8 mouse cellular contexts compared by ENCODE assay signal in the genomic region with DNA sequence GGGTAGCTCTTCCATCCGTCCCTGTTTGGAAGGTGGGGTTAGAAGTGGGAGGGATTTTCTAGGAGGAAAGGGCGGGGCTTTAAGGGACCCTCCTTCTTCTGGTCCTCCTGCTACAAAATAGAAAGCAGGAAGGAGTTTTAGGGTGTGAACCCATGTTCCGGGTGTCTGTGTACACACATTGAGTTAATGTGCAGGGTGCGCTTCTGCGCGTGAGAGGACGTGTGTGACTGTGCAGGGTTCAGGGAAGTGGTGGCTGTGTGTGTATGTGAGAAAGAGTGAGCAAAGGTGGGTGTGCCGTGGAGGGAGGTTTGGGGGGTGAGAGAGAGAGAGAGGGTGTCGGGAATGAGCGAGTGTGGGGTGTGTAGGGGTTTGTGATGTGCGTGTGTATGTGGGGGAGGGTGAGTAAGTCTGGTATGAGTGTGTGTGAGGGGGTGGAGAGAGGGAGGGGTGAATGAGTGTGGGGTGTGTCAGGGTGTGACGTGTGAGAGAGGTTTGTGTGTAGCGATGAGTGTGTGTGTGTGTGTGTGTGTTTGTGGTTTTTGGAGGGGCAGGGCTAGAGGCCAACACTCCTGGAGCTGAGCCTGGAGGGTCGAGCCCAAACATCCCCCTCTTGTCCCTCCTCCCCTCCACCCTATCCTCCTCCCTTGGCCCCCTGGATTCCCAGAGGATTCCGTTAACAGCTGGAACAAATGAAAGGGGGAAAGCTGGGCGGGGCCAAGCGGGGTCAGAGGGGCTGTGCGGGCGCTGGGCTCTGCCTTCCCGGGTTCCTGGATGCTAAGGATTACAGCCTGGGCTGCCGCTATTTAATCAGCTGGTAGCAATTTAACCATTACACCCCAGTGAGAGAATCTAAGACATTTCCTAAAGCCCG.
A peak's percentile ranks its signal among the peaks of the same experiment; 100 is the strongest.
DNase-seq lines count a peak whose midpoint lies in the region; ATAC-seq and TF ChIP-seq lines count a peak whose summit lies in the region.

No protein-coding gene starts in this region.

- peak overlapping the region; percentile 68 for H3K4me3 ChIP-seq in G1E (ENCODE audit: low read depth, low read length)
- H3K4me3 ChIP-seq in embryonic facial prominence, embryonic 10.5 days = peak overlapping the region; percentile 48
- 0 out of 2 replicates have a peak overlapping the region, but pooled peaks have one; percentile 0 for H3K4me3 ChIP-seq in kidney, adult 2 months (ENCODE audit: insufficient read depth, low read depth, low read length)
- peak overlapping the region; percentile 6; the same call in 1 of the 2 replicates for H3K4me3 ChIP-seq in olfactory bulb, adult 2 months (ENCODE audit: insufficient read depth, low read depth, low read length)

- 4% methylated on average over 22 of the region's 22 CpGs for WGBS in embryonic facial prominence, embryonic 10.5 days
- 16% methylated on average over 22 of the region's 22 CpGs for WGBS in kidney, adult 2 months
- WGBS in olfactory bulb, adult 2 months = 16% methylated on average over 22 of the region's 22 CpGs

- H3K4me1 ChIP-seq in G1E (ENCODE audit: insufficient read depth, low read depth, low read length) = peaks cover 60% of the 10 kb centered on the region
- H3K4me1 ChIP-seq in embryonic facial prominence, embryonic 10.5 days = peaks cover 81% of the 10 kb centered on the region
- no peaks in the 10 kb centered on the region for H3K4me1 ChIP-seq in kidney, adult 2 months (ENCODE audit: control insufficient read depth, insufficient read depth, low read length)
- peaks cover 19% of the 10 kb centered on the region for H3K4me1 ChIP-seq in olfactory bulb, adult 2 months (ENCODE audit: control insufficient read depth, insufficient read depth, low read length)

- peak; percentile 22; the same call in 1 of the 2 replicates for ATAC-seq in G1E (ENCODE audit: extremely low read depth, insufficient number of reproducible peaks, low FRiP score, poor library complexity, severe bottlenecking)

- peak overlapping the region; percentile 91 for H3K27ac ChIP-seq in embryonic facial prominence, embryonic 10.5 days (replicated peaks)
- no peak overlapping the region for H3K27ac ChIP-seq in kidney, adult 2 months (ENCODE audit: insufficient read depth, low read depth, low read length)
- H3K27ac ChIP-seq in olfactory bulb, adult 2 months (ENCODE audit: insufficient read depth, low read depth, low read length) = no peak overlapping the region

- no peak for TF ChIP-seq CTCF in G1E (IDR thresholded peaks at IDR 0.05; ENCODE audit: low read depth, low read length)
- no peak for TF ChIP-seq CTCF in kidney, adult 2 months (conservative IDR thresholded peaks at IDR 0.05; ENCODE audit: insufficient read depth, insufficient read length, low read depth, low read length)
- no peak for TF ChIP-seq CTCF in olfactory bulb, adult 2 months (IDR thresholded peaks at IDR 0.05; ENCODE audit: insufficient read depth, low read depth, low read length)

- no peaks in the 10 kb centered on the region for H3K9me3 ChIP-seq in G1E (replicated peaks)
- no peaks in the 10 kb centered on the region for H3K9me3 ChIP-seq in embryonic facial prominence, embryonic 10.5 days

- H3K27me3 ChIP-seq in G1E (ENCODE audit: insufficient read depth, low read length) = peaks cover 77% of the 10 kb centered on the region
- peaks cover 45% of the 10 kb centered on the region for H3K27me3 ChIP-seq in embryonic facial prominence, embryonic 10.5 days (replicated peaks; ENCODE audit: low read depth, poor library complexity, severe bottlenecking)
- H3K27me3 ChIP-seq in kidney, adult 2 months (replicated peaks; ENCODE audit: control insufficient read depth, insufficient read depth, low read length) = no peaks in the 10 kb centered on the region

- H3K36me3 ChIP-seq in G1E (replicated peaks) = no peaks in the 10 kb centered on the region
- H3K36me3 ChIP-seq in embryonic facial prominence, embryonic 10.5 days (replicated peaks) = no peaks in the 10 kb centered on the region
- H3K36me3 ChIP-seq in kidney, adult 2 months (ENCODE audit: control insufficient read depth, insufficient read depth, low read length) = no peaks in the 10 kb centered on the region

- DNase-seq in G1E (ENCODE audit: low spot score) = peak; percentile 26
- DNase-seq in embryonic facial prominence, embryonic 10.5 days (ENCODE audit: low spot score) = peak; percentile 94
- peak; percentile 65 to 78 for DNase-seq in heart, adult 9 months (ENCODE audit: low spot score in 2 of 2)
- DNase-seq in kidney, adult 2 months = peak; percentile 46
- peak; percentile 81 for DNase-seq in lung, postnatal 10 days
- no peak for DNase-seq in layer of hippocampus, adult 11-12 months (ENCODE audit: low spot score)
- DNase-seq in right cerebral cortex, adult 18-20 months = no peak

- no peak for TF ChIP-seq POLR2A in kidney, adult 2 months (IDR thresholded peaks at IDR 0.05; ENCODE audit: low read depth, low read length)
- no peak for TF ChIP-seq POLR2A in olfactory bulb, adult 2 months (IDR thresholded peaks at IDR 0.05; ENCODE audit: insufficient read depth, low read depth, low read length)

Comparison
In these comparisons a context has a peak if more than half of its experiments do, and no peak if none do; other contexts are left out.
1. DNase-seq: peak in G1E (single experiment), embryonic facial prominence, embryonic 10.5 days (single experiment), heart, adult 9 months (2 of 2), kidney, adult 2 months (single experiment) and lung, postnatal 10 days (single experiment); none in layer of hippocampus, adult 11-12 months (single experiment) and right cerebral cortex, adult 18-20 months (single experiment).
2. H3K4me3 ChIP-seq: peak in every context shown above with its lines; median percentile 68 in G1E; 48 in embryonic facial prominence, embryonic 10.5 days; 6 in olfactory bulb, adult 2 months; 0 in kidney, adult 2 months.